Mouse (Mus musculus): ENCODE data around the gene Nmt1.
A peak's percentile ranks its signal among the peaks of the same experiment; 100 is the strongest.

Gene Nmt1

GRCm38 (mm10) chr11:103020713-103021335, 7.2 kb upstream of the Nmt1 start:
- Histone ChIP-seq H3K4me1 (replicated peaks; ENCODE audit: low read depth, low read length) (peaks cover 32% of the 10 kb centered on the region), H3K36me3 (ENCODE audit: insufficient read depth, low read length) (peaks cover 23% of the 10 kb centered on the region)
- TF ChIP-seq POU5F1 (IDR thresholded peaks at IDR 0.05; ENCODE audit: borderline replicate concordance, low read length) (no peak), NANOG (IDR thresholded peaks at IDR 0.05; ENCODE audit: borderline replicate concordance, low read length) (no peak), CTCF (conservative IDR thresholded peaks at IDR 0.05; ENCODE audit: low read length) (peak; percentile 25)

GRCm38 (mm10) chr11:103023974-103024373, 4.0 kb upstream of the Nmt1 start:
- H3K27me3 ChIP-seq (ENCODE audit: insufficient read depth, low read length) = no peaks in the 10 kb centered on the region
- peaks cover 25% of the 10 kb centered on the region for H3K4me1 ChIP-seq (replicated peaks; ENCODE audit: low read depth, low read length)
- H3K4me3 ChIP-seq (replicated peaks; ENCODE audit: low read length) = no peak overlapping the region
- H3K36me3 ChIP-seq (ENCODE audit: insufficient read depth, low read length) = peaks cover 36% of the 10 kb centered on the region
- H3K9me3 ChIP-seq (ENCODE audit: low read length) = no peaks in the 10 kb centered on the region
- TF ChIP-seq CTCF (conservative IDR thresholded peaks at IDR 0.05; ENCODE audit: low read length) (0 out of 2 replicates have a peak, but pooled peaks have one; percentile 18), POU5F1 (IDR thresholded peaks at IDR 0.05; ENCODE audit: borderline replicate concordance, low read length) (no peak)

More at GRCm38 (mm10) chr11:103020713-103021335, 7.2 kb upstream of the Nmt1 start:
- Histone ChIP-seq H3K27me3 (ENCODE audit: insufficient read depth, low read length) (no peaks in the 10 kb centered on the region), H3K4me3 (replicated peaks; ENCODE audit: low read length) (no peak overlapping the region), H3K9me3 (ENCODE audit: low read length) (no peaks in the 10 kb centered on the region)

GRCm38 (mm10) chr11:103026901-103027300, 1.1 kb upstream of the Nmt1 start:
- no peaks in the 10 kb centered on the region for H3K9me3 ChIP-seq (ENCODE audit: low read length)
- no peak for TF ChIP-seq POU5F1 (IDR thresholded peaks at IDR 0.05; ENCODE audit: borderline replicate concordance, low read length)
- TF ChIP-seq NANOG (IDR thresholded peaks at IDR 0.05; ENCODE audit: borderline replicate concordance, low read length) = no peak
- no peak for TF ChIP-seq CTCF (conservative IDR thresholded peaks at IDR 0.05; ENCODE audit: low read length)

GRCm38 (mm10) chr11:103027570-103028175, 317 bp upstream of the Nmt1 start:
- Histone ChIP-seq H3K27me3 (ENCODE audit: insufficient read depth, low read length) (no peaks in the 10 kb centered on the region), H3K36me3 (ENCODE audit: insufficient read depth, low read length) (peaks cover 53% of the 10 kb centered on the region), H3K9me3 (ENCODE audit: low read length) (no peaks in the 10 kb centered on the region), H3K4me1 (replicated peaks; ENCODE audit: low read depth, low read length) (peaks cover 49% of the 10 kb centered on the region), H3K4me3 (replicated peaks; ENCODE audit: low read length) (peak overlapping the region; percentile 95)
- no peak for TF ChIP-seq CTCF (conservative IDR thresholded peaks at IDR 0.05; ENCODE audit: low read length)
- no peak for TF ChIP-seq POU5F1 (IDR thresholded peaks at IDR 0.05; ENCODE audit: borderline replicate concordance, low read length)
- no peak for TF ChIP-seq NANOG (IDR thresholded peaks at IDR 0.05; ENCODE audit: borderline replicate concordance, low read length)

More at GRCm38 (mm10) chr11:103026901-103027300, 1.1 kb upstream of the Nmt1 start:
- H3K36me3 ChIP-seq (ENCODE audit: insufficient read depth, low read length) = peaks cover 51% of the 10 kb centered on the region
- no peaks in the 10 kb centered on the region for H3K27me3 ChIP-seq (ENCODE audit: insufficient read depth, low read length)
- peaks cover 41% of the 10 kb centered on the region for H3K4me1 ChIP-seq (replicated peaks; ENCODE audit: low read depth, low read length)
- H3K4me3 ChIP-seq (replicated peaks; ENCODE audit: low read length) = peak overlapping the region; percentile 95; the same call in 1 of the 2 replicates

GRCm38 (mm10) chr11:103033030-103033429, 5.0 kb downstream of the Nmt1 start:
- H3K9me3 ChIP-seq (ENCODE audit: low read length) = no peaks in the 10 kb centered on the region
- TF ChIP-seq CTCF (conservative IDR thresholded peaks at IDR 0.05; ENCODE audit: low read length) (no peak), NANOG (IDR thresholded peaks at IDR 0.05; ENCODE audit: borderline replicate concordance, low read length) (no peak), POU5F1 (IDR thresholded peaks at IDR 0.05; ENCODE audit: borderline replicate concordance, low read length) (no peak)
- H3K4me3 ChIP-seq (replicated peaks; ENCODE audit: low read length) = no peak overlapping the region
- peaks cover 81% of the 10 kb centered on the region for H3K4me1 ChIP-seq (replicated peaks; ENCODE audit: low read depth, low read length)
- H3K27me3 ChIP-seq (ENCODE audit: insufficient read depth, low read length) = no peaks in the 10 kb centered on the region
- H3K36me3 ChIP-seq (ENCODE audit: insufficient read depth, low read length) = peaks cover 64% of the 10 kb centered on the region

GRCm38 (mm10) chr11:103035007-103035406, 7.0 kb downstream of the Nmt1 start:
- Histone ChIP-seq H3K4me1 (replicated peaks; ENCODE audit: low read depth, low read length) (peaks cover 88% of the 10 kb centered on the region), H3K4me3 (replicated peaks; ENCODE audit: low read length) (no peak overlapping the region), H3K9me3 (ENCODE audit: low read length) (no peaks in the 10 kb centered on the region), H3K27me3 (ENCODE audit: insufficient read depth, low read length) (no peaks in the 10 kb centered on the region), H3K36me3 (ENCODE audit: insufficient read depth, low read length) (peaks cover 81% of the 10 kb centered on the region)
- TF ChIP-seq NANOG (IDR thresholded peaks at IDR 0.05; ENCODE audit: borderline replicate concordance, low read length) = no peak
- TF ChIP-seq POU5F1 (IDR thresholded peaks at IDR 0.05; ENCODE audit: borderline replicate concordance, low read length) = no peak

- Histone ChIP-seq H3K4me3 (replicated peaks; ENCODE audit: low read length) (no peak overlapping the region), H3K9me3 (ENCODE audit: low read length) (no peaks in the 10 kb centered on the region), H3K36me3 (ENCODE audit: insufficient read depth, low read length) (peaks cover 67% of the 10 kb centered on the region), H3K4me1 (replicated peaks; ENCODE audit: low read depth, low read length) (peaks cover 86% of the 10 kb centered on the region), H3K27me3 (ENCODE audit: insufficient read depth, low read length) (no peaks in the 10 kb centered on the region)
- no peak for TF ChIP-seq CTCF (conservative IDR thresholded peaks at IDR 0.05; ENCODE audit: low read length)
- TF ChIP-seq NANOG (IDR thresholded peaks at IDR 0.05; ENCODE audit: borderline replicate concordance, low read length) = no peak
- no peak for TF ChIP-seq POU5F1 (IDR thresholded peaks at IDR 0.05; ENCODE audit: borderline replicate concordance, low read length)
Measured at GRCm38 (mm10) chr11:103036881-103037465, 9.0 kb downstream of the Nmt1 start.

GRCm38 (mm10) chr11:103038037-103038436, 10.0 kb downstream of the Nmt1 start:
- H3K9me3 ChIP-seq (ENCODE audit: low read length) = no peaks in the 10 kb centered on the region
- H3K36me3 ChIP-seq (ENCODE audit: insufficient read depth, low read length) = peaks cover 60% of the 10 kb centered on the region
- no peak overlapping the region for H3K4me3 ChIP-seq (replicated peaks; ENCODE audit: low read length)
- no peak for TF ChIP-seq POU5F1 (IDR thresholded peaks at IDR 0.05; ENCODE audit: borderline replicate concordance, low read length)
- TF ChIP-seq CTCF (conservative IDR thresholded peaks at IDR 0.05; ENCODE audit: low read length) = no peak
- TF ChIP-seq NANOG (IDR thresholded peaks at IDR 0.05; ENCODE audit: borderline replicate concordance, low read length) = no peak
- no peaks in the 10 kb centered on the region for H3K27me3 ChIP-seq (ENCODE audit: insufficient read depth, low read length)
- H3K4me1 ChIP-seq (replicated peaks; ENCODE audit: low read depth, low read length) = peaks cover 87% of the 10 kb centered on the region

Data from E14TG2a.4 (cell line).